Mouse (Mus musculus): ENCODE data around the gene Veph1.

The Veph1 gene

GRCm38 (mm10) chr3:66296545-66296944 is at the start of gene Veph1:
Gene Veph1, minus strand, starts transcription at chr3:66296837.
- DNase-seq (ENCODE audit: low read depth, low spot score): peak; percentile 18

- DNase-seq (ENCODE audit: low read depth, low spot score): no peak
These were observed 44.1 kb upstream of the Veph1 start for GRCm38 (mm10) chr3:66340742-66341141.

DNA sequence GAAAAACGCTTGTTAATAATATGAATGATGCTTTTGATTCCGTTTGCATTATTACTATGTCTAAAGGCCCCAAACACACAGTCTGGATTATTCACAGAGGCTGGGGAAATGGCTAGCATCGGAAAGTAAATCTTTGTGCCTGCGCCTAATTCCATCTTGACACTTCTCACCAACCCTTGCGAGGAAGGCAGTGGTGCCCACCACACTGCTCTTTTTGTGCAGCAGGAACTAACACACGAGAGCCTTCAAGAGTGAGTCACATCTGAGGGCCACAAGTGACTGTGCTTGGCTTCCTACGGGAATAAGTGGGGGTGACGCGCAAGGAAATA is 35.7 kb upstream of the Veph1 start:
- no peak for DNase-seq (ENCODE audit: low read depth, low spot score)

DNA sequence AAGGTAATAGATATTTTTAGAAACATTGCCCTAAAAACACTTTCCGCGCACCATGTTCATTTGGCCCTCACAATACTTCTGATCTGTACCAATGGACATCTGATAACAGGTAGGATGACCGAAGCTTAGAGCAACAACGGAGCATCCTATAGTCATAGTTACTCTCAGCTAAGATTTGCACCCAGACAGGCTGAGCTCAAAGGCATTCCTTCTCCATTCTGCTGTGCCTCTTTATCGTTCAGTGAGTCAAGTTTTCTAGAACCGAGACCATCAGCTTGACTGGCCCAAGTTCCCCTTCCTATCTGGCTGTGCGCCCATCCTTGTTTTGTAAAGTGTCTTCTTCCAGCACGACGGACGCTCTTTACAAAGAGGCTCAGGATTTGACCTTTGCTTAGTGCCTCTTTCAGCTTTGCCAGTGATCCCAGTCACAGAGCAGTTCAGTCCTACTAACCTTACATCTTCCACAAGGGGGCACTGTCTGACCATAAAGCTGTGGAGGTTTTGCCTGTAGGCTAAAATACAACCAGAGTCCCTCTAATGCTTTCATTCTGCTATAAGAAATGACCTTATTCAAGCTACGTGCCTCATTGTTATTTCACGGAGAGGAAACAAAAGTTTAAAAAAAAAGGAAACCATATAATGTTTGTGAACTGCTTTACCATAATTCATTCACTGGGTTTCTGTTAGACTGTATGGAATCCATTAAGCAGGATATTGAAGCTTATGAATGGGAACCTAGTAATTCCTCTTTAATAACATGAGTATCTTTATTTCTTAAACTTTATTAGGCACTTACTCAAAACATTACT is 35.2 kb upstream of the Veph1 start:
- peak; percentile 78 for DNase-seq (ENCODE audit: low read depth, low spot score)

DNA sequence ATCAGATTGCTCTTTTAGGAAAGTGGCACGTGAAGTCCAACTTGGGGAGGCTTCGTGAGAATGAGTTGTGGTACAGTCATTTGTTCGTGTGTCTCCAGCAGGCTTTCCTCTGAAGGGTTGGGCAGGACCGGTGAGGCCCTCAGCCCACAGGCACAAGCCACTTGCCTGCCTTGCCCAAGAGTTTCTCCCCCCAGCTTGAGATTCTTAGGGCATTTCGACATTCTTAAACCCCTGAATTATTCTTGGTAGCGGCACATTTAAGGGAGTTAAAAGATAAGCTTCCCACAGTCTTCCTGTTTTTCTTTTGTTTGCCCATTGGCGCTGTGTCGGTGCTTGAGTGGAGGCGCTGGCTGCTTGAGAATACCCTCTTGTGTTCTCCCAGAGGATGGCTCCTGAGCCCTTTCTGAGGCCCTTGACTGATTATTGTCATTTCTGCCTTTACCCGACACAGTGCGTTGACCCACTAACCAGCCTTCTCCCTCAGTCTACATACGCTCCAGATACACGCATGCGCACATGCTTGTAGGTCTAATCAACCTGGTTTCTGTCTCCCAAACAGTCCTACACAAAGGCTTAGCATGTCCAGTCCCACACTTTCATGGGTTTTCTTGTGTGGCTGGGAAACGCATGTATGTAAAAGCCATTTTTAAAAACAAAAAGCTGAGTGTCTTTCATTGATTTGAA is 34.4 kb upstream of the Veph1 start:
- no peak for DNase-seq (ENCODE audit: low read depth, low spot score)

DNA sequence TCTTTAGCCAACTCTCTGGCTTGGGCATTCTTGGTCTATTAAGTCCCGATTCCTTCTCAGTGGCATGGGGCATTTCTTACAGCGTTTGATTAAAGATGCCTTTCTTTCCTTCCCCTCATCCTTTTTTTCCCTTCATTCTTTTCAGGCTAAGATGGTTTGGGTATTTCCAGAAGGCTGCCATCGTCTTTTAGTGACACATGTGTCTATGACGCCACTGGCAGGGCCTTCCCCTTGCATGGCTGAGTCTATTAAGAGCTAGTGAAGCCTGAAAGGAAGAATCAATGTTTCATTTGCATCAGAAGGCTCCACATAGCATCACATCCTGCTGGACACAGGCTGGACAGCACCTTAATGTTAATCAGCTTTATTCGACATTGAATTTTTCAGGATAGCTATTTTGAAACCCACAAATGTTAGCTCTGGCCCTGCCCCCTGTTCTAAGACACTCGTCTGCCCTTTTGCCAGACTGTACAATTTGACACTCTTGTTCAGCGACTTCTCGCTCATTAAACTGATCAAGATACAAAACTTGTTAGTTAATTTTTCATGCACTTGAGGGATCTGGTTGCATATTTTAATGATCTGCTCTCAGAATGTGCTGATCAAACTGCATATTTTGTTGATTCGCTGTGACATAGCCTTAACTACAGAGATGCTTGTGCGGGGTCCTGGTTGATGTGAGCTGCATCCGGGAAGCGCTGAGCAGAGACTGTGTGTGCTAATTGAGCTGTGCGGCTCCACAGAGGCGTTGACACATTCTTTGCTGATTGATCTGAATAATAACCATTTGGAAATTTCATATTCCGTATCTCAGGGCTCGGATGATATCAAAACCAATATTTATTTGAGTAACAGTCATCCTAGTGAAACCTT is 29.6 kb upstream of the Veph1 start:
- no peak for DNase-seq (ENCODE audit: low read depth, low spot score)

DNA sequence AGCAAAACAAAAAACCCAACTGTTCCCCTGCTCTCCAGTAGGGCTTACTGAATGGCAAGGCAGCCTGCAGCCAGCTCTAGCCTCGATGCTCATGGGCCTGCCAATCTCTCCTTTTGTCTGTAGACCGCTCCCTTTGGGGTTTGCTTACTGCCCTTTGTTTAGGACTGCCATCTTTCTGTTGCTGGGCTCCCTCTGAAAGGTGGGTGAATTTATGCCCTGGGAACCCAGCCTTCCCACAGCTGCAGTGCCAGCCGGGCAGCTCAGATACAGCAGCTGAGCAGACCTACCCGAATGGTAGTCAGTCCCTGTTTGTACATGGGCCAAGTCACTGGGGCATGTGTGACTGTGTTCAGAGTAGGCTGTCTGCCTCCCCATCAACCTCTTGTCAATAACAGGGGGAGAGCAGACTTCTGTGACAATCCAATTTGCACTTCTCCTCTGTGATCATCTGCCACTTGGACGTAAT is 28.9 kb upstream of the Veph1 start:
- DNase-seq (ENCODE audit: low read depth, low spot score): no peak

GRCm38 (mm10) chr3:66314793-66315715 is 18.4 kb upstream of the Veph1 start:
- DNase-seq (ENCODE audit: low read depth, low spot score): no peak

GRCm38 (mm10) chr3:66310586-66310985 is 13.9 kb upstream of the Veph1 start:
- no peak for DNase-seq (ENCODE audit: low read depth, low spot score)

DNA sequence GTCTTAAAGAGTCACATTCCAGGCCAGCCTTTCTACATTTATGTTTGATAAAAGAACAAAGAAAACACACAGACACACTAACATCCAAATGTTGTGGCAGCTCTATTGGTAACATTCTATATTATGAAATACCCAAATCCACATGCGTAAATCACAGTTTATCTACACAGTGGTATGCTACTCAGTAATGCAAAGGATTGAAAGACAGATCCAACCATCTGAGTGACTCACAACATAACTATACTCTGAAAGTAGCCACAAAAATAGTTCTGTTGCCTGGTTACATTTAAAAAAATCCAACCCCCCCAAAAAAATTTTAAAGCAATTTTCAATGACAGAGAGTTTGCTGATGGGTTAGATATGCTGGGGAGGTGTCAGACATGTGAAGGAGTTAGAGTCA is 12.9 kb upstream of the Veph1 start:
- no peak for DNase-seq (ENCODE audit: low read depth, low spot score)

DNA sequence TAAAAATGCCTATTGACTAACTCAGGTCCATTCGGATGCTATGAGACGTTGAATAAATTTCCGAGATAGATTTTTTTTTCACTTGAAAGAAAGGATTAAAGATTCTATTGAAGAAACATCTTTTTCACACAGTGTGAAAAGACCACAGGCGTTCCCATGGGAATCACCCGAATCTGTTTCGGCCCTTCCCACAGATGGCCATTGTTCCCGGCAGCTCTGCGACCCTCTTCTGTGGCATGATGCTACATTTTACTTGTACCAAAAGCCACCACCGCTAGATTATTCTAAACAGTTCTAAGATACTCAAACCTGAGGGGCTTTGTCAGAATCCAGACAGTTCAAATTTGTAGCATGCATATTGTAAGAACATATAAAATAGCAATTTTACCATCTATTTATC is 1.4 kb downstream of the Veph1 start:
- no peak for DNase-seq (ENCODE audit: low read depth, low spot score)

DNA sequence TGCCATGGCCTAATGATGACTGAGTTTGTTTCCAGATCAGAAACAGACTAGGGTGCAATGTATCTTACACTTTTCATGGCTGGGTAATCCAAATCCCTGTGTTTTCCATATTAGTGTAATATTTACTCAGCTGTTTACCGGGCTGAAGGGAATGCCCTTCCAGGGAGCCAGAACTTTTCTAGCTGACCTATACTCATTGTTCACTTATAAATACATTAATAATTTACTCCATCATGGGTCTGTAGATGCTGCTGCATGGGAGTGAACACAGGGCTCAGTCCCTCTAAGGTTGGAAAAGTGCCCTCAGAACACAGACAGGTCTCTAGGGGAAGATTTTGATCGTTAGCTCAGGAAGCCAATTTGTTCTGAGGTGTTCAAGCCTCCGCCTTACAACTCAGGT is 1.9 kb downstream of the Veph1 start:
- no peak for DNase-seq (ENCODE audit: low read depth, low spot score)

DNA sequence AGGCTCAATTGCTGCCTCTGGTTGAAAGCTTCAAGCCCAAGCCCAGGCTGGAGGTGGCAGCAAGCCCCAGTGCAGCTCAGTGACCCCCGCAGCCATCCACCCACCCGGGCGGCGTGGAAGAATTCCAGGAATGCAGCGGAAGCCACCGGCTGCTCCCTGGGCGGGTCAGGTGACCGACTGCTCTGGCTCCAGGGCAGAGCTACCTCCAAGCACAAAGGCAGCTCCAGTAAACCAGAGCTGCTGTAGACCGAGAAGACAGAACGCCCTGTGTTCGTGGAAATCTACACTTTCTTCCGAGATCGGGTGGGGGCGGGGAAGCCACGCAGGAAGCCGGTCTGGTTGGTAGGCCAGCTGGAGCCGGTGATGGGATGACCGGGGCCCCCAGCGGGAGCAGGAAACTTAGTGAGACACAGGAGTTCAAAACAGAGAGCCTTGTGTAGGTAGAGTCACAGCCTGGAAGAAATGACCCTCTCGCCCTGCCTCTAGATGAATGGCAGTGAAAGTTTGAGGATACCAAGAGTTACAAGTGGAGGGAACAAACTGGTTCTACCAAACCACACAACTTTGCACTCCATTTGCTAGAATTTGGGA is 4.2 kb downstream of the Veph1 start:
- DNase-seq (ENCODE audit: low read depth, low spot score): peak; percentile 90

GRCm38 (mm10) chr3:66263270-66263669 is 33.4 kb downstream of the Veph1 start:
- DNase-seq (ENCODE audit: low read depth, low spot score): no peak

- no peak for DNase-seq (ENCODE audit: low read depth, low spot score)
These were observed 34.3 kb downstream of the Veph1 start for GRCm38 (mm10) chr3:66262319-66262718.

GRCm38 (mm10) chr3:66254504-66255105 is 42.0 kb downstream of the Veph1 start:
- DNase-seq (ENCODE audit: low read depth, low spot score): no peak

- no peak for DNase-seq (ENCODE audit: low read depth, low spot score)
These were observed 44.8 kb downstream of the Veph1 start for GRCm38 (mm10) chr3:66251842-66252241.

DNA sequence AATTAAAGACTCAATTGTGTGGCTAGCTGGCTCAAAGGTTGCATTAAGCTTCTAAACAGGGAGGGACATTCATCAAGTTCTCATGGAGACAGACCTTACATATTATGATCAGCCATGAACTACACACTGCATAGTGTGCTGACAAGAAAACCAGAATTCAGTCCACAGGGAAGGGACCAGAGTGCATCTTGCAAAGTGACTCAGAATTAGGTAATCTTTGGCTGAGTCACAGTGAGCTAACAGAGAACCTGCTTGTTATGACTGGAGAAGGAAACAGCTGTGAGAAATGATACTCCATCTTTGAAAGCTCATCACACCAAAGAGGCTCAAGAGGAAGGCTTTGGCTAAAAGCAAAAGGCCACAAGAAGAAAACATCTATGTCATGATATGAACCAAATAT is 56.2 kb downstream of the Veph1 start:
- DNase-seq (ENCODE audit: low read depth, low spot score): no peak

GRCm38 (mm10) chr3:66236234-66236871 is 60.3 kb downstream of the Veph1 start:
- DNase-seq (ENCODE audit: low read depth, low spot score): peak; percentile 13

Data from R1 (cell line).